Mouse (Mus musculus) frontal cortex, postnatal 10 days (tissue): ENCODE data around the gene Gpatch3.

Experiments used
- DNase-seq, 2 experiments: peaks; one replicate each; pipeline ENCODE4 v3.0.0; 2022; ENCODE audit warnings: low spot score in 2 of 2, mixed read lengths in 1 of 2

Gpatch3 gene

GRCm38 (mm10) chr4:133619473-133620136 is 45.1 kb downstream of the Gpatch3 start:
- no peak for DNase-seq

GRCm38 (mm10) chr4:133620668-133621067 is 46.1 kb downstream of the Gpatch3 start:
- DNase-seq, result no peak

GRCm38 (mm10) chr4:133622161-133622695 is 47.7 kb downstream of the Gpatch3 start:
- no peak for DNase-seq

GRCm38 (mm10) chr4:133624830-133625229 is 50.3 kb downstream of the Gpatch3 start:
- no peak for DNase-seq

- DNase-seq, result no peak
Measured at GRCm38 (mm10) chr4:133625621-133626071, 51.1 kb downstream of the Gpatch3 start.

GRCm38 (mm10) chr4:133626221-133626620 is 51.7 kb downstream of the Gpatch3 start:
- DNase-seq, result no peak

GRCm38 (mm10) chr4:133626621-133627020 is 52.1 kb downstream of the Gpatch3 start:
- DNase-seq, result no peak

- DNase-seq, result no peak
Measured at GRCm38 (mm10) chr4:133627039-133627438, 52.5 kb downstream of the Gpatch3 start.

GRCm38 (mm10) chr4:133628517-133628916 is 54.0 kb downstream of the Gpatch3 start:
- DNase-seq, result no peak

- DNase-seq, result no peak
Measured at GRCm38 (mm10) chr4:133629191-133629590, 54.6 kb downstream of the Gpatch3 start.

GRCm38 (mm10) chr4:133630326-133630920 is 55.9 kb downstream of the Gpatch3 start:
- DNase-seq, result no peak

GRCm38 (mm10) chr4:133631071-133631768 is 56.7 kb downstream of the Gpatch3 start:
- DNase-seq, result no peak

GRCm38 (mm10) chr4:133631769-133632411 is 57.3 kb downstream of the Gpatch3 start:
- DNase-seq, result no peak

- peak in 1 of 2 experiments; percentile 37 for DNase-seq
Measured at GRCm38 (mm10) chr4:133632483-133633327, 58.2 kb downstream of the Gpatch3 start.

GRCm38 (mm10) chr4:133633332-133634042 is 58.9 kb downstream of the Gpatch3 start:
- peak; percentile 64 to 86 for DNase-seq
